Mouse (Mus musculus) hindbrain, postnatal 0 days (tissue): ENCODE measurements around the gene Psma5. TPM values are rescaled to one million over a fixed set of nuclear protein-coding genes. Genes with fewer than 3 reads are reported as not detected.
A peak's percentile ranks its signal among the peaks of the same experiment; 100 is the strongest.

Source experiments
- ATAC-seq: fragments of 200-750 bp; cut with Nextera tagmentation; 2 replicates; pipeline ENCODE4 v1.8.0; 2017; ENCODE audit warnings: mild to moderate bottlenecking, moderate TSS enrichment, moderate library complexity
- DNase-seq: peaks from one replicate; pipeline ENCODE4 v3.0.0-alpha.2; 2015; ENCODE audit warnings: low spot score
- H3K27ac ChIP-seq: fragments of 300-500 bp; sonication (generic); 2 replicates; pipeline ENCODE4 v1.5.1; 2014; ENCODE audit warnings: mild to moderate bottlenecking
- H3K27me3 ChIP-seq: fragments of 300-500 bp; sonication (generic); 2 replicates; pipeline ENCODE4 v1.6.1; 2014; ENCODE audit warnings: low read length, mixed read lengths; ENCODE audit not compliant: insufficient read depth
- H3K36me3 ChIP-seq: fragments of 300-500 bp; sonication (generic); 2 replicates; pipeline ENCODE4 v1.6.1; 2014; ENCODE audit warnings: low read length, mixed read lengths; ENCODE audit not compliant: insufficient read depth
- H3K4me1 ChIP-seq: fragments of 300-500 bp; sonication (generic); 2 replicates; pipeline ENCODE4 v1.6.1; 2014; ENCODE audit warnings: antibody characterized with exemption, low read length, mixed read lengths; ENCODE audit not compliant: insufficient read depth
- H3K4me2 ChIP-seq: fragments of 300-500 bp; sonication (generic); 2 replicates; pipeline ENCODE4 v1.6.1; 2014; ENCODE audit warnings: low read depth, mild to moderate bottlenecking, low read length, moderate library complexity, mixed read lengths
- H3K4me3 ChIP-seq: fragments of 300-500 bp; sonication (generic); 2 replicates; pipeline ENCODE4 v1.5.1; 2014; ENCODE audit warnings: low read length
- H3K9ac ChIP-seq: fragments of 300-500 bp; sonication (generic); replicated peaks from 2 replicates; pipeline ENCODE4 v1.6.1; 2014; ENCODE audit warnings: mild to moderate bottlenecking, low read length, moderate library complexity, mixed read lengths
- H3K9me3 ChIP-seq: fragments of 300-500 bp; sonication (generic); 2 replicates; pipeline ENCODE4 v1.6.1; 2016; ENCODE audit warnings: low read length, mixed read lengths
- CTCF ChIP-seq: IDR thresholded peaks from 2 replicates; pipeline ENCODE4 v1.5.1; 2016; ENCODE audit warnings: antibody characterized with exemption, control low read depth, low read depth
- WGBS: fragments of 180-500 bp; shearing (Covaris S2); extraction: QIAGEN DNeasy Blood & Tissue Kit; methylation state at CpG from one replicate; pipeline ENCODE4 v1.1.7; 2014; 5-methylcytosine and 5-hydroxymethylcytosine counted together
- polyA plus RNA-seq: library from polyadenylated mRNA; unstranded; fragments of >200 nt; fragmentation: Nextera tagmentation; extraction: Ambion mirVana; gene quantifications from 2 replicates; pipeline ENCODE4 v1.2.1, GENCODE M21; 2015
- total RNA-seq: library from RNA; depleted of rRNA; stranded (reverse); fragments of >200 nt; gene quantifications from 2 replicates; pipeline ENCODE4 v1.2.3, GENCODE M21; 2014

Psma5 gene
- total and polyA plus RNA-seq, 2 experiments from 2014 or later: 93.6 to 238 TPM

GRCm38 (mm10) chr3:108318517-108318916 is 61.8 kb downstream of the Psma5 start:
- no peak for TF ChIP-seq CTCF
- Histone ChIP-seq H3K4me3 (no peak overlapping the region), H3K36me3 (no peaks in the 10 kb centered on the region), H3K9ac (no peak overlapping the region), H3K27ac (no peak overlapping the region), H3K27me3 (no peaks in the 10 kb centered on the region), H3K4me1 (no peaks in the 10 kb centered on the region), H3K4me2 (no peak overlapping the region), H3K9me3 (no peaks in the 10 kb centered on the region)
- DNase-seq: no peak
- WGBS: 71% methylated on average over 2 of the region's 2 CpGs
- ATAC-seq: no peak

- no peak for TF ChIP-seq CTCF
- H3K9ac ChIP-seq: no peak overlapping the region
- ATAC-seq: 0 out of 2 replicates have a peak, but pooled peaks have one; percentile 39
- H3K4me1 ChIP-seq: no peaks in the 10 kb centered on the region
- H3K27me3 ChIP-seq: no peaks in the 10 kb centered on the region
- no peaks in the 10 kb centered on the region; the same call in 1 of the 2 replicates for H3K36me3 ChIP-seq
- H3K9me3 ChIP-seq: no peaks in the 10 kb centered on the region
- 55% methylated on average over 4 of the region's 4 CpGs for WGBS
- no peak overlapping the region for H3K27ac ChIP-seq
- H3K4me2 ChIP-seq: no peak overlapping the region
- H3K4me3 ChIP-seq: no peak overlapping the region
- no peak for DNase-seq
Measured at GRCm38 (mm10) chr3:108321671-108322070, 64.9 kb downstream of the Psma5 start.

GRCm38 (mm10) chr3:108322136-108322535 is 65.4 kb downstream of the Psma5 start:
- Histone ChIP-seq H3K4me3 (no peak overlapping the region), H3K27me3 (no peaks in the 10 kb centered on the region), H3K9me3 (no peaks in the 10 kb centered on the region), H3K4me2 (no peak overlapping the region), H3K4me1 (no peaks in the 10 kb centered on the region), H3K36me3 (no peaks in the 10 kb centered on the region; the same call in 1 of the 2 replicates), H3K27ac (no peak overlapping the region), H3K9ac (no peak overlapping the region)
- no peak for ATAC-seq
- no peak for TF ChIP-seq CTCF
- 83% methylated on average over 4 of the region's 4 CpGs for WGBS
- DNase-seq: no peak

- WGBS: 60% methylated on average over 3 of the region's 3 CpGs
- peak; percentile 68 for ATAC-seq
- no peaks in the 10 kb centered on the region for H3K9me3 ChIP-seq
Measured at GRCm38 (mm10) chr3:108322962-108323361, 66.2 kb downstream of the Psma5 start.

GRCm38 (mm10) chr3:108324837-108325236 is 68.1 kb downstream of the Psma5 start:
- DNase-seq: no peak

More at GRCm38 (mm10) chr3:108322962-108323361, 66.2 kb downstream of the Psma5 start:
- Histone ChIP-seq H3K4me3 (no peak overlapping the region), H3K4me2 (no peak overlapping the region), H3K27me3 (no peaks in the 10 kb centered on the region), H3K27ac (no peak overlapping the region), H3K36me3 (peaks cover 4% of the 10 kb centered on the region; the same call in 1 of the 2 replicates), H3K9ac (no peak overlapping the region), H3K4me1 (no peaks in the 10 kb centered on the region)
- DNase-seq: peak; percentile 31
- no peak for TF ChIP-seq CTCF

GRCm38 (mm10) chr3:108325521-108325920 is 68.8 kb downstream of the Psma5 start:
- Histone ChIP-seq H3K9me3 (no peaks in the 10 kb centered on the region), H3K4me2 (no peak overlapping the region), H3K4me3 (no peak overlapping the region), H3K4me1 (no peaks in the 10 kb centered on the region), H3K9ac (no peak overlapping the region), H3K27me3 (no peaks in the 10 kb centered on the region), H3K36me3 (peaks cover 6% of the 10 kb centered on the region; the same call in 1 of the 2 replicates), H3K27ac (no peak overlapping the region)
- no peak for ATAC-seq
- WGBS: 93% methylated on average over 9 of the region's 9 CpGs
- no peak for TF ChIP-seq CTCF
- no peak for DNase-seq

More at GRCm38 (mm10) chr3:108324837-108325236, 68.1 kb downstream of the Psma5 start:
- no peak for ATAC-seq
- TF ChIP-seq CTCF: no peak
- 78% methylated on average over 4 of the region's 4 CpGs for WGBS
- no peak overlapping the region for H3K4me2 ChIP-seq
- H3K27me3 ChIP-seq: no peaks in the 10 kb centered on the region
- no peak overlapping the region for H3K9ac ChIP-seq
- H3K27ac ChIP-seq: no peak overlapping the region
- H3K36me3 ChIP-seq: peaks cover 6% of the 10 kb centered on the region; the same call in 1 of the 2 replicates
- no peaks in the 10 kb centered on the region for H3K4me1 ChIP-seq
- no peaks in the 10 kb centered on the region for H3K9me3 ChIP-seq
- H3K4me3 ChIP-seq: no peak overlapping the region

GRCm38 (mm10) chr3:108327275-108327674 is 70.5 kb downstream of the Psma5 start:
- peaks cover 14% of the 10 kb centered on the region for H3K36me3 ChIP-seq
- no peaks in the 10 kb centered on the region for H3K27me3 ChIP-seq
- 78% methylated on average over 8 of the region's 8 CpGs for whole genome bisulfite sequencing

More at GRCm38 (mm10) chr3:108327275-108327674, 70.5 kb downstream of the Psma5 start:
- Histone ChIP-seq H3K9ac (no peak overlapping the region), H3K4me1 (no peaks in the 10 kb centered on the region), H3K4me3 (no peak overlapping the region), H3K27ac (no peak overlapping the region), H3K9me3 (no peaks in the 10 kb centered on the region), H3K4me2 (no peak overlapping the region)
- no peak for TF ChIP-seq CTCF
- ATAC-seq: no peak
- no peak for DNase-seq
